Mouse (Mus musculus): Measurements from ENCODE around the gene Cfap97.

- TF ChIP-seq POLR2A (IDR thresholded peaks at IDR 0.05; ENCODE audit: insufficient read depth, low read depth, low read length) (no peak), CTCF (IDR thresholded peaks at IDR 0.05; ENCODE audit: insufficient read depth, low read depth, low read length) (no peak)
Observed at GRCm38 (mm10) chr8:46197673-46198072, 46.1 kb downstream of the Cfap97 start.
